In the genomic region with DNA sequence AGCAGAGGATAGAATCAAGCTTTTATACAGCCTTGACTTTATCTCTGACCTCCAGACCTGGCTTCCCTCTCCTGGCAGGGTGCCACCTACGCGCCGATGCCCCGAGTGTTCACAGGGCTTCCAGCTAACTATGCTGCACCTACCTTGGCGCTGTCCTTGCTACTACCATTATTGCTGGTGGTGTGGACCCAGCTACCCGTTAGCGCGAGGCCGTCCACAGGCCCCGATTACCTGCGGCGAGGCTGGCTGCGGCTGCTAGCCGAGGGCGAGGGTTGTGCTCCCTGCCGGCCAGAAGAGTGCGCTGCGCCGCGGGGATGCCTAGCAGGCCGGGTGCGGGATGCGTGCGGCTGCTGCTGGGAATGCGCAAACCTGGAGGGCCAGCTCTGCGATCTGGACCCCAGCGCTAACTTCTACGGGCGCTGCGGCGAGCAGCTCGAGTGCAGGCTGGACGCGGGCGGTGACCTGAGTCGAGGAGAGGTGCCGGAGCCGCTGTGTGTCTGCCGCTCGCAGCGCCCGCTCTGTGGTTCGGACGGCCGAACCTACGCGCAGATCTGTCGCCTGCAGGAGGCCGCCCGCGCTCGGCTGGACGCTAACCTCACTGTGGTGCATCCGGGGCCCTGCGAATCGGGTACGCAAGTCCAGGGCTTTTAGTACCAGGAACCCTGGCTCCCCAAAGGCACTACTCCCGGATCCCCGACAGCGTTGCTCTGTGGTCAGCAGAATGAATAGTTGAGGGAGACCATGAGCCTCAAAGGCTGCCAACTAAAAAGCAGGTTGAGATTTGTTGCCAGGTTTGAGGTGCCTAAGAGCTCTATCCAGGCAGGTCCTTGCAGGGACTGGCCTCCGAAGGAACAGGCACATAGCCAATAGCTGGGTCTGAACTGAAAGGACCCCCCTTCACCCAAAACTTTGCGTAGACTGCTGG, we compare ENCODE assay signal across 1 mouse cellular context.
A peak's percentile ranks its signal among the peaks of the same experiment; 100 is the strongest.
TF ChIP-seq lines count a peak whose summit lies in the region.

No protein-coding gene starts in this region.

TF ChIP-seq in MEL, 35 proteins besides CTCF, POLR2A, EP300 and RAD21:
- TF ChIP-seq CHD2 (IDR thresholded peaks at IDR 0.05; ENCODE audit: low read length): no peak
- peak; percentile 79 for TF ChIP-seq TAL1 (IDR thresholded peaks at IDR 0.05; ENCODE audit: low read length)
- TF ChIP-seq NRF1 (IDR thresholded peaks at IDR 0.05; ENCODE audit: insufficient read depth, low read depth, low read length, poor library complexity, severe bottlenecking): peak; percentile 42; the same call in 1 of the 2 replicates
- no peak for TF ChIP-seq ZC3H11A (IDR thresholded peaks at IDR 0.05; ENCODE audit: low read depth, low read length)
- TF ChIP-seq TCF12 (IDR thresholded peaks at IDR 0.05; ENCODE audit: low read depth, low read length): peak; percentile 19; the same call in 1 of the 2 replicates
- no peak for TF ChIP-seq MAZ (IDR thresholded peaks at IDR 0.05; ENCODE audit: low read depth, low read length)
